Mouse (Mus musculus) spleen, adult 12 weeks (tissue): ENCODE results near the gene Hoxa3.

Experiments
- DNase-seq: peaks from one replicate; pipeline ENCODE4 v3.0.0; 2022; ENCODE audit warnings: low spot score

Hoxa3 gene

GRCm38 (mm10) chr6:52218643-52219215 is 5.6 kb upstream of the Hoxa3 start:
- no peak for DNase-seq

DNA sequence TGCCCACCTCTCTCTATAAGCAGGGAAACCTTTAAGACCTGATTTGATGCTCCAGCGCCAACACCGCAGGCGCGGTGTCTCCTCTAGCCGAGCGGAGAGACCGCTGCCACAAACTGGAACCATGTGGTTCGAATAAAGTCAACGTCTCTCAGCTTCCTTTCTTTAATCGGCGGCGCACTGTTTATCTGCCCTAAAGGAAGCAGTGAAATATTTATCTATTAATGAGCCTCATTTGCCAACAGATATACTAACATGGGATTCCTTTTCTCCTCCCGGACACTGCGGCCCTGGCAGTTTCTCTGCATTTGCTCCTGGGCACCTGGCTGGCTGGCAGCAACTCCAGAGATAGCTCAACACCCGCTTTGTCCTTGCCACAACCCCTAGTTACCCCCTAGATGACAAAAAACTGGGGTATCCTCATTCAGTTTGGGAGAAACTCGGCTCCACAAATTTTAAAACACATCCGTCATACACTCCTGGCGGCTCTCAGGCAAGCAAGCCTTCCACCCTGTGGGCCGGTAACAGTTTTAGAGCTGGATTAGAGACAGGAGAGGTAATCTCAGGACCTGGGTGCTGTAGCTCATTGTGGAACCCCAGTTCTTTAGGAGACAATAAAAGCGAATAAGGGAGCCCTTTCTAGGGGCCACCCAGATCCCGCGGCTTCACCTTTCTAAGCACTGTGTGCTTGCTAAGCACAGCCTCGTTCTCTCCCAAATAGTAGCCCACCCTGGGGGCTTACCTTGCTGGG is 4.9 kb upstream of the Hoxa3 start:
- DNase-seq, result no peak

- DNase-seq, result no peak
Observed at GRCm38 (mm10) chr6:52217459-52217768, 4.3 kb upstream of the Hoxa3 start.

- no peak for DNase-seq
Observed at GRCm38 (mm10) chr6:52216691-52217458, 3.7 kb upstream of the Hoxa3 start.

GRCm38 (mm10) chr6:52215771-52216535 is 2.8 kb upstream of the Hoxa3 start:
- no peak for DNase-seq

DNA sequence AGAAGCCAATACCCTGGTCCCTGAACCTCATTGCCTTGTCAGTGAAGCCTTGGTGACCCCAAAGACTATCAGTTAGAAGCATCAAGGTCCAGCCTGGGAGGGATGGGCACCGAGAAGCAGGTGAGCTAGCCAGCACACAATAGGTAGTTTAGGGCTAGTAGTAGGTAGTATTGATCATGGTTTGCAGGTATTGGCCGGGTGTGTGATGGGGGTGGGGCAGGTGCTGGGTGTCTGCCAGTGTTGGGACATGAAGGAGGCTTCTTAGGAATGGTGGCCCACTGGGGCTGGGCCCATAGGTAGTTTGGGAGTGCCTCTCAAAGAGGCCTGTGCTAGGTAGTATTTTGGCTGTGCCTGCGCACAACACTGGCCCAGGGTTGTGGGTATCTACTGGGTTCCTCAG is 1.9 kb upstream of the Hoxa3 start:
- no peak for DNase-seq

DNA sequence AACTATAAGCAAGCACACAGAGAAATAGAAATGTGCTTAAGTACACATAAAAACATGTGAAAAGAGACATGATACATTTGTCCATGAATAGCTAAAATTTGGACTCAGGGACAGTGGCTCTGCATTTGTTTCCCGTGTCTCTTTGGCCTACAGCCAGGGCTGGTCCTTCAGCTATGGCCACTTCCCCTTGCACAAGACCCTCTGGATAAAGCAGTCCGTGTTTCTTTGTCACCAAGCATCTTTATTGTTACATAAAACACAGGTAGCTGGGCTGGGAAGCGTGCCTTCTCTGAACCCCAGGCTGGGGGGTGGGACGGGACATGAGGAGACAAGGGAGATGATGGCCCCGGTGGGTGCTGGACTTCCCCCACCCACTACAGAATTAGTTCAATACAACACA is 1.1 kb upstream of the Hoxa3 start:
- DNase-seq, result no peak

GRCm38 (mm10) chr6:52212556-52213118 is 499 bp downstream of the Hoxa3 start:
- DNase-seq, result no peak

DNA sequence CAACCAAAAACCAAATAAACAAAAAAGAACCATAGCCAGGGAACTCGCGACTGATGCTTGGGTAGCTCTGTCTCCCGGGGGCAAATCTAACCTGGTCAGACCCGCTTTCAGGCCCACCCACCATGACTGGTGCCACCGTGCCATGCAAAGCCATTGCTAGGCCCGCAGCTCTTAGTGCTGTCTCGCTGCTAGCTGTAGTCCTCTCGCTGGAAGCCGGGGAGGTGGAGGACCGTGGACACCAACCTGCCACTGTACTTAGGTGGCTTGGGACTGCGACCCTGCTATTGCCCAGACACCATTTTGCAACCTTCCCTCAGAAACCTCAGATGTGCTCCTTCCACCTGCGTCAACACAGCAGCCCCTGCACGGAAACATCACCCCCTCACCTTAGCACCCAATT is 1.2 kb downstream of the Hoxa3 start:
- DNase-seq, result no peak

GRCm38 (mm10) chr6:52211170-52211935 is 1.8 kb downstream of the Hoxa3 start:
- peak; percentile 50 for DNase-seq

DNA sequence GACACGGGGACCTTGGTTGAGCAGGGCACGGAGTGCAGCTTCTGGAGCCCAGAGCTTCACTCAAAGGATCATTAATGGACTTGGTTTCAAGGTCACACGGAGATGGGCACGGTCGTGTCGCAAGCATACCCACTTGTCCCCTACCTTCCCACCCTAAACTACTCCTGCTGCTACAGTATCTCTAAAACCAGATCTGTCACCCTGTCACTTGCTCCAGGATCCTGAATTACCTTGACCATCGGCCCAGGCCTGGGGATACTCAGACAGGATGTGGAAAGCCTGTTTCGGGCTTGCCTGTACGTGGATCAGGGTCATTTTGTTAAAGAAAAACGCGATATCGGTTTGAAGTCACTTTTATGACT is 3.5 kb downstream of the Hoxa3 start:
- DNase-seq, result no peak

- DNase-seq, result no peak
Observed at GRCm38 (mm10) chr6:52208868-52209684, 4.1 kb downstream of the Hoxa3 start.

GRCm38 (mm10) chr6:52208072-52208867 is 4.9 kb downstream of the Hoxa3 start, which contains the start of gene Hoxa6:
Gene Hoxa6, minus strand, starts transcription at chr6:52208722.
- no peak for DNase-seq

DNA sequence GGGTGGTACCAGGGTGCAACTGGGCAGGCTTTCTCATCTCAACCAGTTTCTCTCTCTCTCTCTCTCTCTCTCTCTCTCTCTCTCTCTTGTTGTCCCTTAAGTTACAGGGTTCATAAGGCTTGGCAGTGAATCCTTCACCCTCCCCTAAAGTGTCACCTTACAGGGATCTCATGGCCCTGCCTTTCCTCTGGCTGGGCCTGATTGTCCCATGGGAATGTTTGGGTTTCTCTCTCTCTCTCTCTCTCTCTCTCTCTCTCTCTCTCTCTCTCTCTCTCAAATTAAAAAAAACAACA is 5.5 kb downstream of the Hoxa3 start:
- DNase-seq, result no peak

GRCm38 (mm10) chr6:52206882-52207683 is 6.1 kb downstream of the Hoxa3 start:
- DNase-seq, result no peak

DNA sequence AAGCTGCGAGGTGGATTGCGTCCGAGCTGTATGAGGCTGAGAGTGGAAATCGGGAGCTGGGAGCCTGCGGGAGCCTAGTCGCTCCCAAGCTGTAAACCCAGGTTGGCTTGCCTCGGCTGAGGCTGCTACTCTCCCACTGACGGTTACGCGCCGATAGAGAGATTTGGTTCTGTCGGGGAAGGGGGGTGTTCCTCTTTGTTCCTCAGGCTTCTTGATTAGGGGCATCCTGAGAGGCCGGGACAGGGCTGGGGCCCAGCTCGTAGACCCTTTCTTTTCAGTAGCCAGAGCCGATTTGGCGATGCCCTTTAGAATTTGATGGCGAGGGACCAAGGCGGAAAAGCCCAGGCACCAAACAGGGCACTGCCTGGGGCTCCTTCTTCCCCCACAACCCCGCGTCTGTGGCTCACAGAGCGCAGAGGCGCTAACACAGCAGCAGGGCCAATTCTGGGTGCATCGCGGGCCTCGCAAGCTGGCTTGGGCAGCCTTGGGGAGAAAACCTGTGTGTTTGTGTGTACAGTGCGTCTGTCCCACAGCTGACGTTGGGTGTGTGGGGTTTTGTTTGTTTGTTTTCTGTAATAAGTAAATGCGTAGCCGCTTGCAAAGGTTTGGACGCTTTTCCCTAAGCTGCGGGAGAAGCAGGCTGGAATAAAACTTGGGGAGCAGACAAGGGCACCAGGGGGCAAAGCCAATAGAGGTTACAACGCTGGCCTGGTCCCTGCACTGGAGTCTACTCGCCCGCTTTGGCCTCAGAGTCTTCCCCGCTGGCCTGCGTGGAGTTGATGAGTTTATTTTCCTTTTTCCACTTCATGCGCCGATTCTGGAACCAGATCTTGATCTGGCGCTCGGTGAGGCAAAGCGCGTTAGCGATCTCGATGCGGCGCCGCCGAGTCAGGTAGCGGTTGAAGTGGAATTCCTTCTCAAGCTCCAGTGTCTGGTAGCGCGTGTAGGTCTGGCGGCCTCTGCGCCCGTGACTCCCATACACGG is 7.2 kb downstream of the Hoxa3 start:
- no peak for DNase-seq

GRCm38 (mm10) chr6:52205221-52205620 is 7.9 kb downstream of the Hoxa3 start:
- DNase-seq, result no peak
